Mouse (Mus musculus) activated CD4-positive, CD25-positive, alpha-beta regulatory T cell (primary cell): ENCODE measurements around the gene Zfp691. TPM values are rescaled to one million over a fixed set of nuclear protein-coding genes. Genes with fewer than 3 reads are reported as not detected.

Experiments used
- polyA plus RNA-seq, 2 experiments: library from polyadenylated mRNA; unstranded; fragments of 100-300 nt; shearing (Covaris generic); gene quantifications; one replicate each; pipeline ENCODE4 v1.2.1; 2017

Zfp691 gene
- polyA plus RNA-seq, result 1 to 10 TPM; 1.4 to 2.5 TPM

GRCm38 (mm10) chr4:119173851-119174453 is at the start of gene Zfp691:
TSS of gene Zfp691 (minus strand) at chr4:119174195.

GRCm38 (mm10) chr4:119218169-119218568 is 44.2 kb upstream of the Zfp691 start, which contains the start of gene Tmem269:
TSS of gene Tmem269 (minus strand) at chr4:119218217.

DNA sequence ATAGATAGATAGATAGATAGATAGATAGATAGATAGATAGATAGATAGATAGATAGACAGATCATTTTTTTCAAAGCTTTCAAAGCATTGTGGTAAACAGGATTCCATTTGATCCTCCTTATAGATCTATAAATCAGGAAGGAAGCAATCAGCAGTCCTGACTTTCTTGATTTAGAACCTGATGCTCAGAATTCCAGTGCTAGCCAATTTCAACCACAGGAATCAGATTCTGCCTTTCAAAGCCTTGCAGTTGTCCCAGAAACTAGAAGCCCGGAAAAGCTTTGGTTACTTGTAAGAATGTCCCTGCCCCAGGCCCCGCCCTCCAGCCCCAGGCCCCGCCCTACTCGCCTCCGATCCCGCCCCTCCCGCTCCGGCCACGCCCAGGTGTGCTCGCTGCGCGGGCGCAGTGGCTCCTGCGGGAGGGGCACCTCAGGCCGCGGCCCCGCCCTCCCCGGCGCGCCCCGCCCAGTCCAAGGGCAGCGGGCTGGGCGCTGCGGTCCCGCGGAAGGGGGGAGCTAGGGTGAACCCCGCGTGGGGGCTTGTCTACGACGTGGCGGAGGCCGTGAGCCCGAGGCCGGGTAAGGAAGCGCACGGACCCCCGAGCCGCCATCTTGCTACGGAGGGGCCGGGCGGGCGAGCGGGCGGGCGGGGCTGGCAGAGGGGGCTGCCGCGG is 21.1 kb upstream of the Zfp691 start, which contains the start of gene Svbp:
Svbp (plus strand) TSS at position 398 of the 673 bp plus-strand sequence.

DNA sequence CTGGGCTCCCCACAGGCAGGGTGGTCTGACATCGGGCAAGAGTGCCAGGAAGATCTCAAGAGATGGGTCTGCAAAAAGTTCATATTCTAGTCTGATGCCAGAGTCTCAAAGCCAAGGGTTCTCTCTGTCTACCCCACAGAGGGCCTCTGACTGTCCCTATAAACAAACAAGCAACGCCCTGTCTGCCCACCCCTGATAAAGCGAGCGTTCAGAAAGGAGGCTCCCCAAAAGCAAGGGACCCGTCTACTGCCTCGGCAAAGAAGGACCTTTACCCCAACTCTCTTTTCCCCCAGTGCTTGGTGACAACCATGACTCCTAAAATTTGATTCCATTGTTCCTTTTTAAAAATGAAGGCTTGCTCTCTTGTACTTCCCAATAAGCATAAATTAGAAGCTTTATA is 15.9 kb upstream of the Zfp691 start, which contains the start of gene Ermap:
Ermap (minus strand) TSS at position 148 of the 400 bp plus-strand sequence.

Other genes starting within 250 kb of the Zfp691 start
- gene Olfr1328, start 235.6 kb downstream of the Zfp691 start, polyA plus RNA-seq, result under 1 TPM in 1 of 2 experiments, not detected in 1; 0.31 TPM
- not detected for gene Lao1, start 212.6 kb downstream of the Zfp691 start, polyA plus RNA-seq
- 10 to 100 TPM; 39.4 to 47.3 TPM for gene Slc2a1, start 65.5 kb downstream of the Zfp691 start, polyA plus RNA-seq
- 1 to 10 TPM; 1.2 to 2.0 TPM for gene Ermap, start 15.8 kb upstream of the Zfp691 start, polyA plus RNA-seq
- gene Svbp, start 21.1 kb upstream of the Zfp691 start, polyA plus RNA-seq, result 10 to 100 TPM; 79.0 to 93.5 TPM
- gene Tmem269, start 44.0 kb upstream of the Zfp691 start, polyA plus RNA-seq, result under 1 TPM in 1 of 2 experiments, not detected in 1; 0.32 TPM
- gene AU022252, start 58.5 kb upstream of the Zfp691 start, polyA plus RNA-seq, result 10 to 100 TPM; 14.7 to 16.6 TPM
- 1 to 10 TPM; 1.2 to 3.0 TPM for gene P3h1, start 58.7 kb upstream of the Zfp691 start, polyA plus RNA-seq
- not detected for gene Cldn19, start 81.2 kb upstream of the Zfp691 start, polyA plus RNA-seq
- 100 to 1,000 TPM; 448 to 464 TPM for gene Ybx1, start 120.4 kb upstream of the Zfp691 start, polyA plus RNA-seq
- 10 to 100 TPM; 40.2 to 56.6 TPM for gene Ppih, start 146.4 kb upstream of the Zfp691 start, polyA plus RNA-seq
- 10 to 100 TPM in 1 of 2 experiments, 1 to 10 TPM in 1; 4.9 to 10.8 TPM for gene Ccdc30, start 241.3 kb upstream of the Zfp691 start, polyA plus RNA-seq
- gene Ppcs, start 248.2 kb upstream of the Zfp691 start, polyA plus RNA-seq, result 10 to 100 TPM; 61.9 to 64.7 TPM
- under 1 TPM in 1 of 2 experiments, not detected in 1; 0.47 TPM for gene Zmynd12, start 248.6 kb upstream of the Zfp691 start, polyA plus RNA-seq